Mouse (Mus musculus): ENCODE data around the gene Tbc1d8b. TPM values are rescaled to one million over a fixed set of nuclear protein-coding genes. Genes with fewer than 3 reads are reported as not detected.

Tbc1d8b gene
- total RNA-seq, 2 experiments from 2014 or later = 6.0 to 7.2 TPM

DNA sequence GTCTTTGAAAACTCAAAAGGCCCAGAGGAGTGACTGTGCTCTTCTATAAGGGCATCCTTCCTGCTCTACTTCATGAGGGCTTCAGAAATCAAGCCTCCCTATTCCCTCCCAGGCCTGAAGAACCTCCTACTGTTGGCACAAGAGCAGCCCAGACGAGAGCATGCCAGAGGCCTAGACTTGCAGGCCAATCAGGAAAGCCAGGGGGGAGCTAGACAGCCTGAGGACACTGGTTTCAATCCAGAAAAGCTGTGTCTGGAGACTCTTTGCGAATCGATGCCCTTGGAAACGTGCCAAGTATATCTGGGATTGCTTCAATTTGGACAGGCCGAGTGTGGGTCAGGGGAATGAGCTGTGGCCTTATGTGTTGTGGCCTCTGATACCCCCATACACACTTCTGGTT lies 94.6 kb downstream of the Tbc1d8b start:
- DNase-seq (ENCODE audit: low spot score in 2 of 2) = no peak

GRCm38 (mm10) chrX:139780988-139781387 lies 96.2 kb downstream of the Tbc1d8b start:
- DNase-seq (ENCODE audit: low spot score in 2 of 2) = no peak

DNA sequence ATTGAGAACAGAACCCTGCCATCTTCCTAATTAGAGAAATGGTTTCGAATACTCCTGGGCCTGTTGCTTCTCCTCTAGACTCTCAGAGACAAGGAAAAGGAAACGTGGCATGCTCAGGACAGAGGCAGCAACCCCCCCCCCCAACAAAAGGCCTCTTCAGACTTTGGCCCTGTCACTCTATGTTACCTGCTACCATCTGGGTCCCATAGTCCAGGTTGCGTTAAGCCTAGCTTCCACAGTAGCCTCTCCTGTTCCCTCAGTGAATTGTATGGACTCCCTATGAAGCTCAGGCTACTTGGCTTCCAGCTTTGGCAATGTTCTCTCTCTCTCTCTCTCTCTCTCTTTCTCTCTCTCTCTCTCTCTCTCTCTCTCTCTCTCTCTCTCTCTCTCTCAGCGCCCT lies 96.8 kb downstream of the Tbc1d8b start:
- no peak for DNase-seq (ENCODE audit: low spot score in 2 of 2)

DNA sequence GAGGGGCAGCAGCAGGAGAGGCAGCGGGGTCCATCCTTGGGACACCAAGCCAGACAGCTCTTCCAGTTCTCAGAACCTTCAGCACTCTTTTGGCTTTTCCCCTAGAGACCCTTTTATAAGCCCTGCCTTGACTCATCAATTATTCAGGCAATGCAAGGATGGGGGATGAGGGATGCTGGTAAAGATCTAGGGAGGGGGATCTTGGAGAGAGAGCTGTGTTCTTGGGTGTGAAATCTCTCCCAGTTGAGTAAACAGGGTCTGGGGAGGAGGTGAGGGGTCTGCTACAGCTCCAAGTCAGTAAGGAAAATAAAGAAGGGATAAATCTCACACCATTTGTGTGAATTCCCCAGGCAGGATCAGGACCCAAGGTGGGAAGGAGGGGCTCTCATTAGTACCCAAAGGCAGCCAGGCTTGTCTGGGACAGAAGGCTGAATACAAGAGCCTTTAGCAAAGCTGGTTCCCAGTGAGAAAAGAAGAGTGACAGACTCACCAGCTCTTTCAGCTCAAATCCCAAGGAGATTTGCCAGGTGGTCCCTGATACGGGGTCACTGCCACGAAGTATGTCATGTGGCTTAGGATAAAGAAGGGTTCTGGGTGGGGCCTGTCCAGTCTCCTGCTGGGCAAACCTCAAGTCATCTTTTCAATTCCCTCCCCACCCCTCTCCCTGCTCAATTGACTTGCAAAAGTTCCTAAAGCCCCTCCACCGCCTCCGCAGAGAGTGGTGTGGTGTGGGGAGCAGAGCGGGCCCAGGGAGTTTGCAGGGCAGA lies 97.7 kb downstream of the Tbc1d8b start, which contains the start of gene Ripply1:
Ripply1 (minus strand) TSS at position 76 of the 767 bp plus-strand sequence.
- no peak for DNase-seq (ENCODE audit: low spot score in 2 of 2)

DNA sequence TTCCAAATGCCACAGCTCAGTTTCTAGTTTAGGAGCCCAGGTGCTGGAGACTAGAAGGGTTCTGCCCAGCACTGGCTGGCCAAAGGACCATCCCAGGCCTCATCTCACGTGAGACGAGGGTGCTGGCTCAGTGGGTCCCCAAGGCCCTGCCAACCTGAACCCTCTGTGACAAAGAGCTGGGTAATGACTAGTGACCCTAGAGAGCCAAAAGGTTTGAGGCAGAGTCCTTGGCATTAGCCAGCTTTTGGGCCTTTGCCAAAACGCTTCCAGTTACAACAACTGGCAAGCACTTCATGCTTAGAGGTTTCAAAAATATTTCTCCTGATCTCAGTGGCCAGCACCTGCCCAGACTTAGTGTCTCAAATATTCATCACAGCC lies 98.2 kb downstream of the Tbc1d8b start:
- DNase-seq (ENCODE audit: low spot score in 2 of 2) = no peak

GRCm38 (mm10) chrX:139785764-139786163 lies 101.0 kb downstream of the Tbc1d8b start:
- DNase-seq (ENCODE audit: low spot score in 2 of 2) = no peak

- no peak for DNase-seq (ENCODE audit: low spot score in 2 of 2)
Observed at GRCm38 (mm10) chrX:139794072-139794845, 109.5 kb downstream of the Tbc1d8b start.

DNA sequence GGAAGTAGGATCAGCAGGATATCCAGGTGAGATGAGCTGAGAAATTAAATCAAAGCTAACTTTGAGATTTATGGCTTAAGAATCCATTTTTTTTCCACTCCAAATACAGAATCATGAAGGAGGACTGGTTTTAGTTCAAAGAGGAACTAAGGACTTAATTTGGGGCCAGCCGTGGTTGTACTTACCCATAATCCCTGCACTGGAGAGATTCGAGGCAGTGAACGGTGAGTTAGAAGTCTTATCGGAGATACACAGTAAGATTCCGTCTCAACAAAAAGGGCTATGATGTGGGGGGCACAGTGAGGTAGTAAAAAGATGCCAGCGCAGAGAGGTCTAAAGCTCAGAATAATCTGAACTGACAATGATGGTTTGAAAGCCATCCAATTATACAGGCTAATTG lies 111.2 kb downstream of the Tbc1d8b start:
- no peak for DNase-seq (ENCODE audit: low spot score in 2 of 2)

- DNase-seq (ENCODE audit: low spot score in 2 of 2) = no peak
Observed at GRCm38 (mm10) chrX:139797875-139798274, 113.1 kb downstream of the Tbc1d8b start.

GRCm38 (mm10) chrX:139799953-139800352 lies 115.2 kb downstream of the Tbc1d8b start:
- no peak for DNase-seq (ENCODE audit: low spot score in 2 of 2)

DNA sequence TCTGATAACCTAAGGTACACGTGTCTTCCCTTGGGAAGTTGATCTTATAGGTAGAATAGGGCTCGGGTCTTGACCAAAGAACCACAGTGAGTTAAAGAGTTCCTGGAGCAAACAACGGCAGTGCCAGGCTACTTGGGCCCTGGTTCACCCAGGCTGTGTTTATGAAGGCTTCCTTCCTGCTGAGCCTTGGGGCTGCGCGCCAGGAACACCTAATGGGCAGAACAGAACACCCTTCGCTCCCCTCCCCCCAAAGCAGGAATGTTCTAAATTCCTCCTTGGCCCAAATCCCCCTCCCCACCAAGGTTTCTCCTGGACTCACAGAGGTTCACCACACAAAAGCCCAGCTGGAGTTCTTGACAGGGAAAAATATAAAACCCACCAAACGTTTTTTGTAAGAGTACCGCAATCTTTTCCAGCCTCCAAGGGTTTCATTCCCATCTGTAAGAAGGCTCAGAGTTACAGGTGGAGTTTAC lies 115.6 kb downstream of the Tbc1d8b start, which contains the start of gene Cldn2:
Cldn2 (plus strand) TSS at position 423 of the 473 bp plus-strand sequence.
- DNase-seq (ENCODE audit: low spot score in 2 of 2) = no peak

Other genes with a start within 250 kb of the Tbc1d8b start
- gene D330045A20Rik, start 204.6 kb upstream of the Tbc1d8b start, total RNA-seq (2021) = under 1 TPM; 0.30 to 0.36 TPM
- 10 to 100 TPM; 21.7 to 25.3 TPM for gene Rnf128, start 121.7 kb upstream of the Tbc1d8b start, total RNA-seq (2021)
- not detected for gene Gm15013, start 29.5 kb downstream of the Tbc1d8b start, total RNA-seq (2021)
- gene Ripply1, start 97.4 kb downstream of the Tbc1d8b start, total RNA-seq (2021) = not detected
- gene Cldn2, start 115.8 kb downstream of the Tbc1d8b start, total RNA-seq (2021) = 10 to 100 TPM in 1 of 2 experiments, 1 to 10 TPM in 1; 1.3 to 12.2 TPM
- 1 to 10 TPM; 4.5 to 7.3 TPM for gene Morc4, start 186.7 kb downstream of the Tbc1d8b start, total RNA-seq (2021)

Measured in layer of hippocampus, postnatal 14 days (tissue).